Mouse (Mus musculus): Measurements from ENCODE around the gene H2al1g. TPM values are rescaled to one million over a fixed set of nuclear protein-coding genes. Genes with fewer than 3 reads are reported as not detected.

The H2al1g gene
- polyA plus RNA-seq (2014; fragmentation: Illumina TruSeq; extraction: RNeasy Lipid Tissue Mini Kit (QIAGEN cat#74804); ENCODE audit: low read depth, low replicate concordance) = not detected

GRCm38 (mm10) chrX:11317956-11318355 is at the start of gene H2al1g:
TSS of gene H2al1g (plus strand) at chrX:11318256.

GRCm38 (mm10) chrX:11298957-11299356 is 19.1 kb upstream of the H2al1g start, which contains the start of gene H2al1a:
TSS of gene H2al1a (plus strand) at chrX:11299257.

GRCm38 (mm10) chrX:11302132-11302531 is 15.9 kb upstream of the H2al1g start, which contains the start of gene H2al1b:
TSS of gene H2al1b (plus strand) at chrX:11302432.

GRCm38 (mm10) chrX:11305355-11305754 is 12.7 kb upstream of the H2al1g start, which contains the start of gene H2al1c:
TSS of gene H2al1c (plus strand) at chrX:11305655.

GRCm38 (mm10) chrX:11308524-11308923 is 9.5 kb upstream of the H2al1g start, which contains the start of gene H2al1d:
TSS of gene H2al1d (plus strand) at chrX:11308824.

GRCm38 (mm10) chrX:11311634-11312033 is 6.4 kb upstream of the H2al1g start, which contains the start of gene H2al1e:
TSS of gene H2al1e (plus strand) at chrX:11311934.

GRCm38 (mm10) chrX:11314858-11315257 is 3.2 kb upstream of the H2al1g start, which contains the start of gene H2al1f:
TSS of gene H2al1f (plus strand) at chrX:11315158.

GRCm38 (mm10) chrX:11321192-11321591 is 3.1 kb downstream of the H2al1g start, which contains the start of gene H2al1h:
TSS of gene H2al1h (plus strand) at chrX:11321492.

GRCm38 (mm10) chrX:11324359-11324758 is 6.3 kb downstream of the H2al1g start, which contains the start of gene H2al1i:
TSS of gene H2al1i (plus strand) at chrX:11324659.

GRCm38 (mm10) chrX:11327522-11327921 is 9.5 kb downstream of the H2al1g start, which contains the start of gene H2al1j:
TSS of gene H2al1j (plus strand) at chrX:11327822.

Other genes starting within 250 kb of the H2al1g start
- gene H2al1a, start 19.0 kb upstream of the H2al1g start, polyA plus RNA-seq (2014; fragmentation: Illumina TruSeq; extraction: RNeasy Lipid Tissue Mini Kit (QIAGEN cat#74804); ENCODE audit: low read depth, low replicate concordance) = not detected
- not detected for gene H2al1b, start 15.8 kb upstream of the H2al1g start, polyA plus RNA-seq (2014; fragmentation: Illumina TruSeq; extraction: RNeasy Lipid Tissue Mini Kit (QIAGEN cat#74804); ENCODE audit: low read depth, low replicate concordance)
- gene H2al1c, start 12.6 kb upstream of the H2al1g start, polyA plus RNA-seq (2014; fragmentation: Illumina TruSeq; extraction: RNeasy Lipid Tissue Mini Kit (QIAGEN cat#74804); ENCODE audit: low read depth, low replicate concordance) = not detected
- gene H2al1d, start 9.4 kb upstream of the H2al1g start, polyA plus RNA-seq (2014; fragmentation: Illumina TruSeq; extraction: RNeasy Lipid Tissue Mini Kit (QIAGEN cat#74804); ENCODE audit: low read depth, low replicate concordance) = not detected
- not detected for gene H2al1e, start 6.3 kb upstream of the H2al1g start, polyA plus RNA-seq (2014; fragmentation: Illumina TruSeq; extraction: RNeasy Lipid Tissue Mini Kit (QIAGEN cat#74804); ENCODE audit: low read depth, low replicate concordance)
- gene H2al1f, start 3.1 kb upstream of the H2al1g start, polyA plus RNA-seq (2014; fragmentation: Illumina TruSeq; extraction: RNeasy Lipid Tissue Mini Kit (QIAGEN cat#74804); ENCODE audit: low read depth, low replicate concordance) = not detected
- not detected for gene H2al1h, start 3.2 kb downstream of the H2al1g start, polyA plus RNA-seq (2014; fragmentation: Illumina TruSeq; extraction: RNeasy Lipid Tissue Mini Kit (QIAGEN cat#74804); ENCODE audit: low read depth, low replicate concordance)
- not detected for gene H2al1i, start 6.4 kb downstream of the H2al1g start, polyA plus RNA-seq (2014; fragmentation: Illumina TruSeq; extraction: RNeasy Lipid Tissue Mini Kit (QIAGEN cat#74804); ENCODE audit: low read depth, low replicate concordance)
- gene H2al1j, start 9.6 kb downstream of the H2al1g start, polyA plus RNA-seq (2014; fragmentation: Illumina TruSeq; extraction: RNeasy Lipid Tissue Mini Kit (QIAGEN cat#74804); ENCODE audit: low read depth, low replicate concordance) = not detected